Mouse (Mus musculus) heart, adult 2 months (tissue): ENCODE results near the gene Ifi47. TPM values are rescaled to one million over a fixed set of nuclear protein-coding genes. Genes with fewer than 3 reads are reported as not detected.

ENCODE experiments used
- DNase-seq, 2 experiments: peaks; one replicate each; pipeline ENCODE4 v3.0.0; 2021
- H3K27ac ChIP-seq: fragments of 200-600 bp; 2 replicates; pipeline ENCODE4 v1.8.1; 2022
- H3K27me3 ChIP-seq: fragments of 200-500 bp; 2 replicates; pipeline ENCODE4 v1.6.1; 2012; ENCODE audit warnings: mild to moderate bottlenecking, low read length, inconsistent platforms, mixed read lengths; ENCODE audit not compliant: control insufficient read depth, insufficient read depth
- H3K36me3 ChIP-seq: fragments of 200-500 bp; 2 replicates; pipeline ENCODE4 v1.6.1; 2012; ENCODE audit warnings: low read length, inconsistent platforms; ENCODE audit not compliant: control insufficient read depth, insufficient read depth
- H3K4me1 ChIP-seq: fragments of 200-500 bp; 2 replicates; pipeline ENCODE4 v1.6.1; 2011; ENCODE audit warnings: low read length; ENCODE audit not compliant: control insufficient read depth, insufficient read depth
- H3K4me3 ChIP-seq: fragments of 200-600 bp; 2 replicates; pipeline ENCODE4 v1.8.1; 2022
- H3K79me2 ChIP-seq: fragments of 200-500 bp; replicated peaks from 2 replicates; pipeline ENCODE4 v1.6.1; 2012; ENCODE audit warnings: mild to moderate bottlenecking, inconsistent platforms, low read length, moderate library complexity, mixed read lengths; ENCODE audit not compliant: control insufficient read depth, insufficient read depth
- H3K9ac ChIP-seq: fragments of 200-500 bp; 2 replicates; pipeline ENCODE4 v1.6.1; 2012; ENCODE audit warnings: low read depth, mild to moderate bottlenecking, control low read depth, inconsistent platforms, low read length, mixed read lengths
- CTCF ChIP-seq: fragments of 200-600 bp; IDR thresholded peaks from 2 replicates; pipeline ENCODE4 v1.8.1; 2022; ENCODE audit warnings: antibody characterized with exemption, mild to moderate bottlenecking, moderate library complexity
- EP300 ChIP-seq: fragments of 200-500 bp; IDR thresholded peaks from 2 replicates; pipeline ENCODE4 v1.6.1; 2011; ENCODE audit warnings: low read depth, low read length, control low read depth; ENCODE audit not compliant: insufficient read depth
- POLR2A ChIP-seq: fragments of 200-500 bp; IDR thresholded peaks from 2 replicates; pipeline ENCODE4 v1.6.1; 2011; ENCODE audit warnings: mild to moderate bottlenecking, low read depth, low read length, control low read depth; ENCODE audit not compliant: insufficient read depth
- WGBS: fragments of 180-500 bp; shearing (Covaris S2); methylation state at CpG from one replicate; pipeline ENCODE4 v1.1.7; 2018; 5-methylcytosine and 5-hydroxymethylcytosine counted together
- intact Hi-C: fragments of 180-260 bp; cut with DNase I; formaldehyde crosslinking; loops from one replicate; pipeline ENCODE4 v1.15.1; 2025
- polyA plus RNA-seq: library from polyadenylated mRNA; depleted of rRNA; stranded (reverse); fragments of >200 nt; gene quantifications from 2 replicates; pipeline ENCODE4 v1.2.3, GENCODE M21; 2012; rRNA removed
- total RNA-seq, 2 experiments: library from RNA; stranded (reverse); gene quantifications; 2 replicates each; pipeline ENCODE4 v1.2.3; 2021

Ifi47 gene
- total and polyA plus RNA-seq, 3 experiments: 2.5 to 3.3 (median 2.6) TPM

GRCm38 (mm10) chr11:49112624-49113219 is 36.3 kb downstream of the Ifi47 start:
- intact Hi-C loops: no loop called here
- Histone ChIP-seq H3K27me3 (no peaks in the 10 kb centered on the region), H3K4me1 (peaks cover 7% of the 10 kb centered on the region), H3K27ac (peak overlapping the region; percentile 73; the same call in 1 of the 2 replicates), H3K36me3 (peaks cover 2% of the 10 kb centered on the region; the same call in 1 of the 2 replicates), H3K79me2 (no peaks in the 10 kb centered on the region), H3K4me3 (no peak overlapping the region), H3K9ac (no peak overlapping the region)
- TF ChIP-seq CTCF (no peak), EP300 (no peak), POLR2A (no peak)
- 48% methylated on average over 6 of the region's 6 CpGs for WGBS
- DNase-seq: no peak

DNA sequence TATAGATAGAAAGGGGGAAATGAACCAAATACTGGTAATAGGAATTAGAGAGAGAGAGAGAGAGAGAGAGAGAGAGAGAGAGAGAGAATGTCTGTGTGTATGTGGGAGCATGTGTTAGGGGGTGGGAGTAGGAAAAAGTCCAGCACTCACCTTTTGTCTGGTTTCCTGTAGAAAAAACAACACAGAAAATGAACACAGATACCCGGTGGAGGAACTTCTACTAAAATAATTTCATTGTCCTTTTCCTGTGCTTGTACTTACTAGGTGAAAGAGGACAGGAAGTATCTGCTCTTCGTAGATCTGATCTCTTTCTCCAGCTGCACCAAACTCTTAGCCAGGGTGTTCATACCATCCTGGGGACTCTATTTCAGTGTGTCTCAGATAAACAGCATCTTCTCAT is 37.8 kb downstream of the Ifi47 start:
- H3K4me1 ChIP-seq: peaks cover 5% of the 10 kb centered on the region
- no peak for DNase-seq
- no peak overlapping the region for H3K4me3 ChIP-seq
- H3K36me3 ChIP-seq: peaks cover 2% of the 10 kb centered on the region; the same call in 1 of the 2 replicates
- intact Hi-C loops: loop anchor here (2.0 kb wide), 1 partner anchor 73 kb away; the partner anchor contains the start of gene Btnl9
- H3K9ac ChIP-seq: no peak overlapping the region
- H3K27me3 ChIP-seq: no peaks in the 10 kb centered on the region
- peak overlapping the region; percentile 73 for H3K27ac ChIP-seq
- WGBS: 26% methylated on average over 2 of the region's 2 CpGs
- no peaks in the 10 kb centered on the region for H3K79me2 ChIP-seq
- TF ChIP-seq EP300 (no peak), CTCF (no peak), POLR2A (no peak)

GRCm38 (mm10) chr11:49114774-49115173 is 38.4 kb downstream of the Ifi47 start, which contains the start of gene Olfr1396:
Gene Olfr1396, minus strand, starts transcription at chr11:49114874.
- intact Hi-C loops: loop anchor here (2.0 kb wide), 1 partner anchor 72 kb away; the partner anchor contains the start of gene Btnl9
- Histone ChIP-seq H3K4me3 (no peak within 1 kb of the TSS), H3K27me3 (no peaks in the 10 kb centered on the region), H3K79me2 (no peaks in the 10 kb centered on the region), H3K36me3 (peaks cover 2% of the 10 kb centered on the region; the same call in 1 of the 2 replicates), H3K4me1 (peaks cover 5% of the 10 kb centered on the region), H3K27ac (peak within 1 kb of the TSS; percentile 73), H3K9ac (no peak within 1 kb of the TSS)
- no peak for TF ChIP-seq POLR2A
- no peak for DNase-seq

- Histone ChIP-seq H3K36me3 (no peaks in the 10 kb centered on the region), H3K4me3 (peak overlapping the region; percentile 1; the same call in 1 of the 2 replicates), H3K4me1 (no peaks in the 10 kb centered on the region; the same call in 1 of the 2 replicates), H3K9ac (no peak overlapping the region), H3K27me3 (no peaks in the 10 kb centered on the region), H3K27ac (peak overlapping the region; percentile 67), H3K79me2 (no peaks in the 10 kb centered on the region)
- intact Hi-C loops: no loop called here
- DNase-seq: peak in 1 of 2 experiments; percentile 18
- 31% methylated on average over 3 of the region's 3 CpGs for WGBS
- 0 out of 2 replicates have a peak, but pooled peaks have one; percentile 67 for TF ChIP-seq EP300
- TF ChIP-seq CTCF: no peak
- TF ChIP-seq POLR2A: peak; percentile 47; the same call in 1 of the 2 replicates
Measured at GRCm38 (mm10) chr11:49119635-49120034, 43.2 kb downstream of the Ifi47 start.

DNA sequence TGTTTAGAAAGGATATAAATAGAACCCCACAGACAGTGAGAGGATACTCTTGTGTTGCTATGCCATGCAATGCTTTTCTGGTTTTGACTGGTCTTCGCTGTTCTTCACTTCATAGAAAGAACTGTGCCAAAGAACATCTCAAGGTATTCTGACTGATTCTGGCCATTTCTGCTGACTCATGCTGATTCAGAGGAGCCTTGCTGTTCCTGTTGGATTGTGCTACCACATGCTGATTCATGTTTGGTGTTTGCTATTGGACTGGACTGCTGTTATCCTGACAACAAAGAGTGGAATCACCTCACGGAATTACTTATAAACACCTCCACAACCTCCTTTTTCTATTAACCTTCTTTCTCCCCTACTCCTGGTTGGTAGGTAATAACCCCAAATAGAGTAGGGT is 47.8 kb downstream of the Ifi47 start:
- H3K36me3 ChIP-seq: no peaks in the 10 kb centered on the region
- WGBS: 87% methylated on average over 2 of the region's 2 CpGs
- H3K9ac ChIP-seq: no peak overlapping the region
- TF ChIP-seq EP300: no peak
- no peak overlapping the region for H3K27ac ChIP-seq
- intact Hi-C loops: no loop called here
- no peaks in the 10 kb centered on the region for H3K27me3 ChIP-seq
- no peak for DNase-seq
- no peaks in the 10 kb centered on the region; the same call in 1 of the 2 replicates for H3K4me1 ChIP-seq
- no peak overlapping the region for H3K4me3 ChIP-seq
- H3K79me2 ChIP-seq: no peaks in the 10 kb centered on the region

DNA sequence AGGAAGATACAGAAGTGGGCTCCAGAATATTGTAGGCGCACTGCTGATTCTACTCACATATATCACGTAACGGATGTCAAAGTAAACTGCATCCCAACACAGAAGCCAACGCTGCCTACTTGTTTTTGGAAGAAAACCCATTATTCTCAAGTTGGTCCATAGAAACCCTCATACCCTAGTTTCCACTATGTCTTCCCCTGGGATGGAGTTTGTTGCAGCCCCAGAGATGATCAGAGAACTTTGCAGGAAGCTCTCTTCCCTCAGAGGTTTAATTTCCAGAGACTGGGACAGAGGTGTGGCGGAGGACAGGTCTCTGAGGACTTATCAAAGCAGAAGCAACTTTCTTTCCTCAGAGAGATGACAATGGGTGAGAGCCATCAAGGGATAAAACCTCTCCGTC is 65.6 kb downstream of the Ifi47 start, which contains the start of gene Olfr1395:
Gene Olfr1395 (plus strand): TSS at position 301 of the 400 bp plus-strand sequence.
- no peak within 1 kb of the TSS for H3K27ac ChIP-seq
- no peaks in the 10 kb centered on the region for H3K79me2 ChIP-seq
- intact Hi-C loops: no loop called here
- no peak within 1 kb of the TSS for H3K9ac ChIP-seq
- no peaks in the 10 kb centered on the region for H3K27me3 ChIP-seq
- H3K4me3 ChIP-seq: no peak within 1 kb of the TSS
- WGBS: 79% methylated on average over 6 of the region's 6 CpGs
- H3K36me3 ChIP-seq: no peaks in the 10 kb centered on the region
- no peak for DNase-seq
- peaks cover 1% of the 10 kb centered on the region; the same call in 1 of the 2 replicates for H3K4me1 ChIP-seq
- no peak for TF ChIP-seq EP300
- no peak for TF ChIP-seq POLR2A
- TF ChIP-seq CTCF: no peak

Other genes starting within 250 kb of the Ifi47 start
- gene Gm12184, start 249.9 kb upstream of the Ifi47 start, total RNA-seq: 1 to 10 TPM; 3.8 to 3.9 TPM
- 18.8 and 28.2 TPM in 2 replicates for gene Gm12184, start 249.9 kb upstream of the Ifi47 start, polyA plus RNA-seq
- gene Irgm1, start 204.9 kb upstream of the Ifi47 start, total RNA-seq: 10 to 100 TPM in 1 of 2 experiments, 1 to 10 TPM in 1; 9.9 to 13.5 TPM
- 10.0 and 17.2 TPM in 2 replicates for gene Irgm1, start 204.9 kb upstream of the Ifi47 start, polyA plus RNA-seq
- gene Gm5431, start 174.4 kb upstream of the Ifi47 start, total RNA-seq: 1 to 10 TPM; 1.4 to 1.5 TPM
- gene Gm5431, start 174.4 kb upstream of the Ifi47 start, polyA plus RNA-seq: 0.20 and 0.67 TPM in 2 replicates
- gene Psme2b, start 130.4 kb upstream of the Ifi47 start, total RNA-seq: 1 to 10 TPM; 2.8 to 5.0 TPM
- 3.1 and 6.6 TPM in 2 replicates for gene Psme2b, start 130.4 kb upstream of the Ifi47 start, polyA plus RNA-seq
- gene Olfr56, start 97.7 kb upstream of the Ifi47 start, total RNA-seq: not detected
- 0.10 and 0.18 TPM in 2 replicates for gene Olfr56, start 97.7 kb upstream of the Ifi47 start, polyA plus RNA-seq
- 1 to 10 TPM; 4.3 to 5.1 TPM for gene 9930111J21Rik1, start 97.2 kb upstream of the Ifi47 start, total RNA-seq
- 3.4 and 6.2 TPM in 2 replicates for gene 9930111J21Rik1, start 97.2 kb upstream of the Ifi47 start, polyA plus RNA-seq
- gene Gm12185, start 84.4 kb upstream of the Ifi47 start, total RNA-seq: 1 to 10 TPM; 1.1 to 1.8 TPM
- 0.29 and 0.78 TPM in 2 replicates for gene Gm12185, start 84.4 kb upstream of the Ifi47 start, polyA plus RNA-seq
- 1 to 10 TPM; 2.7 to 7.6 TPM for gene Tgtp1, start 82.4 kb upstream of the Ifi47 start, total RNA-seq
- 1.8 and 2.2 TPM in 2 replicates for gene Tgtp1, start 82.4 kb upstream of the Ifi47 start, polyA plus RNA-seq
- gene 9930111J21Rik2, start 25.3 kb upstream of the Ifi47 start, total RNA-seq: 1 to 10 TPM; 5.5 to 7.1 TPM
- 1.9 and 4.9 TPM in 2 replicates for gene 9930111J21Rik2, start 25.3 kb upstream of the Ifi47 start, polyA plus RNA-seq
- 1 to 10 TPM; 1.2 to 6.9 TPM for gene Tgtp2, start 12.4 kb upstream of the Ifi47 start, total RNA-seq
- 7.2 and 10.3 TPM in 2 replicates for gene Tgtp2, start 12.4 kb upstream of the Ifi47 start, polyA plus RNA-seq
- 1 to 10 TPM in 1 of 2 experiments, under 1 TPM in 1; 0.97 to 1.4 TPM for gene Olfr1396, start 38.3 kb downstream of the Ifi47 start, total RNA-seq
- gene Olfr1396, start 38.3 kb downstream of the Ifi47 start, polyA plus RNA-seq: 4.4 and 9.7 TPM in 2 replicates
- not detected for gene Olfr1395, start 65.7 kb downstream of the Ifi47 start, total RNA-seq
- gene Olfr1395, start 65.7 kb downstream of the Ifi47 start, polyA plus RNA-seq: 0.12 TPM in 1 of 2 replicates, not detected in the other
- not detected for gene Olfr1394, start 77.8 kb downstream of the Ifi47 start, total RNA-seq
- not detected in 2 replicates for gene Olfr1394, start 77.8 kb downstream of the Ifi47 start, polyA plus RNA-seq
- 10 to 100 TPM; 25.0 to 31.4 TPM for gene Btnl9, start 110.6 kb downstream of the Ifi47 start, total RNA-seq
- 18.9 and 23.0 TPM in 2 replicates for gene Btnl9, start 110.6 kb downstream of the Ifi47 start, polyA plus RNA-seq
- 10 to 100 TPM; 23.9 to 28.9 TPM for gene Zfp62, start 126.7 kb downstream of the Ifi47 start, total RNA-seq
- gene Zfp62, start 126.7 kb downstream of the Ifi47 start, polyA plus RNA-seq: 2.9 and 8.2 TPM in 2 replicates
- 10 to 100 TPM; 59.2 to 72.3 TPM for gene Mgat1, start 167.6 kb downstream of the Ifi47 start, total RNA-seq
- 74.4 and 86.4 TPM in 2 replicates for gene Mgat1, start 167.6 kb downstream of the Ifi47 start, polyA plus RNA-seq
- under 1 TPM; 0.39 TPM for gene Olfr1393, start 201.7 kb downstream of the Ifi47 start, total RNA-seq
- 1.8 and 2.1 TPM in 2 replicates for gene Olfr1393, start 201.7 kb downstream of the Ifi47 start, polyA plus RNA-seq
- not detected for gene Olfr1392, start 208.7 kb downstream of the Ifi47 start, total RNA-seq
- 0.08 TPM in 1 of 2 replicates, not detected in the other for gene Olfr1392, start 208.7 kb downstream of the Ifi47 start, polyA plus RNA-seq
- gene Olfr10, start 228.2 kb downstream of the Ifi47 start, total RNA-seq: not detected
- gene Olfr10, start 228.2 kb downstream of the Ifi47 start, polyA plus RNA-seq: not detected in 2 replicates
- gene Olfr1391, start 246.2 kb downstream of the Ifi47 start, total RNA-seq: not detected
- not detected in 2 replicates for gene Olfr1391, start 246.2 kb downstream of the Ifi47 start, polyA plus RNA-seq